Mouse (Mus musculus) MEL (cell line): Measurements from ENCODE around the gene Sfn.

Experiments used
- CTCF ChIP-seq, 3 experiments: IDR thresholded peaks in 2 of 3; conservative IDR thresholded peaks in 1 of 3; 2 replicates each; pipeline ENCODE4 v1.5.1; 2011 to 2012; ENCODE audit warnings: low read length in 3 of 3, low read depth in 2 of 3, mild to moderate bottlenecking in 2 of 3, improper control_type of control experiment in 1 of 3, inconsistent platforms in 1 of 3, mixed read lengths in 1 of 3, moderate library complexity in 1 of 3; ENCODE audit not compliant: control insufficient read depth in 1 of 3, insufficient read depth in 1 of 3, poor library complexity in 1 of 3, severe bottlenecking in 1 of 3
- EP300 ChIP-seq, 2 experiments: IDR thresholded peaks; 2 replicates each; pipeline ENCODE4 v1.6.1; 2011; ENCODE audit warnings: improper control_type of control experiment in 2 of 2, low read length in 2 of 2, low read depth in 1 of 2, mild to moderate bottlenecking in 1 of 2
- GATA1 ChIP-seq: IDR thresholded peaks from 2 replicates; pipeline ENCODE4 v1.6.1; 2011; ENCODE audit warnings: low read depth, low read length, improper control_type of control experiment
- MAFK ChIP-seq: IDR thresholded peaks from 2 replicates; pipeline ENCODE4 v1.6.1; 2011; ENCODE audit warnings: low read depth, mild to moderate bottlenecking, low read length, improper control_type of control experiment, borderline replicate concordance
- MAX ChIP-seq: IDR thresholded peaks from 2 replicates; pipeline ENCODE4 v1.6.1; 2011; ENCODE audit warnings: low read length, improper control_type of control experiment
- MEF2A ChIP-seq: IDR thresholded peaks from 2 replicates; pipeline ENCODE4 v1.6.1; 2014; ENCODE audit warnings: low read depth, mild to moderate bottlenecking, inconsistent platforms, low read length, improper control_type of control experiment; ENCODE audit not compliant: poor library complexity, insufficient replicate concordance, severe bottlenecking; ENCODE audit errors: extremely low read depth
- NRF1 ChIP-seq: IDR thresholded peaks from 2 replicates; pipeline ENCODE4 v1.6.1; 2014; ENCODE audit warnings: low read depth, mild to moderate bottlenecking, inconsistent platforms, low read length, improper control_type of control experiment, moderate library complexity; ENCODE audit not compliant: poor library complexity, insufficient read depth, severe bottlenecking
- POLR2A ChIP-seq, 2 experiments: IDR thresholded peaks; 2 replicates each; pipeline ENCODE4 v1.6.1; 2011 to 2012; ENCODE audit warnings: low read length in 2 of 2, mild to moderate bottlenecking in 2 of 2, control low read depth in 1 of 2, improper control_type of control experiment in 1 of 2, low read depth in 1 of 2, moderate library complexity in 1 of 2; ENCODE audit not compliant: control insufficient read depth in 1 of 2, insufficient read depth in 1 of 2, poor library complexity in 1 of 2
- SMC3 ChIP-seq: IDR thresholded peaks from 2 replicates; pipeline ENCODE4 v1.6.1; 2011; ENCODE audit warnings: low read depth, low read length, improper control_type of control experiment
- TAL1 ChIP-seq: IDR thresholded peaks from 2 replicates; pipeline ENCODE4 v1.6.1; 2012; ENCODE audit warnings: mild to moderate bottlenecking, inconsistent platforms, low read length, moderate library complexity, mixed read lengths
- TCF12 ChIP-seq: IDR thresholded peaks from 2 replicates; pipeline ENCODE4 v1.6.1; 2014; ENCODE audit warnings: low read depth, mild to moderate bottlenecking, inconsistent platforms, low read length, improper control_type of control experiment, moderate library complexity
- USF1 ChIP-seq: IDR thresholded peaks from 2 replicates; pipeline ENCODE4 v1.6.1; 2014; ENCODE audit warnings: low read depth, mild to moderate bottlenecking, inconsistent platforms, low read length, improper control_type of control experiment, moderate library complexity
- USF2 ChIP-seq, 2 experiments: IDR thresholded peaks; 2 replicates each; pipeline ENCODE4 v1.6.1; 2011 to 2012; ENCODE audit warnings: improper control_type of control experiment in 2 of 2, low read length in 2 of 2, borderline replicate concordance in 1 of 2, inconsistent platforms in 1 of 2, low read depth in 1 of 2, mild to moderate bottlenecking in 1 of 2; ENCODE audit not compliant: insufficient read depth in 1 of 2

DNA sequence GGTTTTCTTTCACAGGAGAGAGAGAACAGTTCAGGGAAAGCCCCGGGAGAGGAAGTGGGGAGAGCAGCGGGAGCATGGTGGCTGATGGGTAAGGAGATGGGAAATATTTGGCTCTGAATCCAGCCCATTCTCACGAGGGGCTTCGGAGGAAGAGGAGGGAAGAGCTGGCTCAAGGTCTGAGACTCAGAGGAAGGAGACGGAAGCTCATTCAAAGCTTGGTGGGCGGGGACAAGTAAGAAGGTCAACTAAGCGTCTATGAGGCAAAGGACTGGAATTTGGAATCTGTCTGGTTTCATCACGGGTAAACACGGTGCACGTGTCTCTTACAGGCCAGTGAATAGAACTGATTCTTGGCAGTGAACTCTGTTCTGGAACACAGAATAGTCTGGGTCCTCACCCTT is 31.9 kb downstream of the Sfn start:
- TF ChIP-seq CTCF (IDR thresholded peaks at IDR 0.05 in 2 of 3, conservative IDR thresholded peaks at IDR 0.05 in 1 of 3; ENCODE audit: control insufficient read depth in 1 of 3, insufficient read depth in 1 of 3, low read depth in 2 of 3, low read length in 3 of 3, poor library complexity in 1 of 3, severe bottlenecking in 1 of 3) (no peak), NRF1 (no peak), SMC3 (no peak), MEF2A (no peak), TCF12 (no peak), POLR2A (IDR thresholded peaks at IDR 0.05; ENCODE audit: control insufficient read depth in 1 of 2, insufficient read depth in 1 of 2, low read depth in 1 of 2, low read length in 2 of 2, poor library complexity in 1 of 2) (no peak), USF2 (IDR thresholded peaks at IDR 0.05; ENCODE audit: borderline replicate concordance in 1 of 2, insufficient read depth in 1 of 2, low read depth in 1 of 2, low read length in 2 of 2) (no peak), MAFK (no peak), EP300 (IDR thresholded peaks at IDR 0.05; ENCODE audit: low read depth in 1 of 2, low read length in 2 of 2) (no peak), MAX (no peak), GATA1 (no peak), TAL1 (no peak), USF1 (no peak)
